Mouse (Mus musculus) skeletal muscle tissue, postnatal 0 days (tissue): ENCODE results near the gene A730061H03Rik. TPM values are rescaled to one million over a fixed set of nuclear protein-coding genes. Genes with fewer than 3 reads are reported as not detected.

Experiments used
- polyA plus RNA-seq: library from polyadenylated mRNA; unstranded; fragments of >200 nt; fragmentation: Nextera tagmentation; extraction: Ambion mirVana; gene quantifications from 2 replicates; pipeline ENCODE4 v1.2.1, GENCODE M21; 2015

Gene A730061H03Rik
- 1.2 and 1.5 TPM in 2 replicates for polyA plus RNA-seq

DNA sequence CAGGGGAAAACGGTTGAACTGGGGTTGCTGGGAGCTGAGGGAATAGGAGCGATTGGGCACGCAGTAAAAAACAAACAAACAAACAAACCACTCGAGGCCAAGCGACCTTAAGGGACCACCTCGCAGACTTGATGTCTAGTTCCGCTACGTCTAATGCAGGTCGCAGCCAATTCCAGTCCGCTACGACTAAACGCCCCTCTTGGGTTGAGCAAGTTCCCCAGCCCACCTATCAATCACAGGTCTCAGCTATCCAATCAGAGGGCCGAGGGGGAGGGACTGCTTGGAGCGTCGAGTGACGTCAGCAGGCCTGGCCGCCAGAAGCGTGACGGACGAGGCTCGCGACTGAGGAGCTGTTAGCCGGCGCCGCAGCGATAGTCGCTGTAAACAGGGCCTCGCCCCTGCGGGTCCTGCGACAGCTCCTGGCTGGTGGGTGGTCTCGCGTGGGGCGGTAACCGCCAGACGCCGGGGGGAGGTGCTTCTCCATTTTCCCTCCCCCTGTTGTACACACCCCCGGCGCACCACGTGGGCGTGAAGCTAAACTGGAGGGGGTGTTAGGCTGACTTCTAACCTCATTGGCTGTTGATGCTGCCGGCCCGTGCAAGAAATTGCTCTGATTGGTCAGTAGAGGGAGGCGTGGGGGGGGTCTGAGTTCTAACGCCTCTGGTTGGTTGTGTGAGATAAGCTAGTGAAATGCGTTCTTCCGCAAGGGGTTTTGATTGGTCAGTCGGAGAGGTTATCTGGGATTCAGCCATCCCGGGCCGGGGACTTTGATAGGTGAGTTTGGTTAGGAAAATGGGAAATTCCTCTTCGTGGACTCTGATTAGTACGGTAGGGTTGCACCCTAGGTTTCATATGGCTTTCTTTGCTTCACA lies at the start of gene A730061H03Rik:
Gene A730061H03Rik (minus strand): TSS at position 205 of the 872 bp plus-strand sequence.

GRCm38 (mm10) chr14:55603271-55603632 lies 43.0 kb upstream of the A730061H03Rik start, which contains the start of gene Irf9:
Gene Irf9 (plus strand): TSS chr14:55603571.

DNA sequence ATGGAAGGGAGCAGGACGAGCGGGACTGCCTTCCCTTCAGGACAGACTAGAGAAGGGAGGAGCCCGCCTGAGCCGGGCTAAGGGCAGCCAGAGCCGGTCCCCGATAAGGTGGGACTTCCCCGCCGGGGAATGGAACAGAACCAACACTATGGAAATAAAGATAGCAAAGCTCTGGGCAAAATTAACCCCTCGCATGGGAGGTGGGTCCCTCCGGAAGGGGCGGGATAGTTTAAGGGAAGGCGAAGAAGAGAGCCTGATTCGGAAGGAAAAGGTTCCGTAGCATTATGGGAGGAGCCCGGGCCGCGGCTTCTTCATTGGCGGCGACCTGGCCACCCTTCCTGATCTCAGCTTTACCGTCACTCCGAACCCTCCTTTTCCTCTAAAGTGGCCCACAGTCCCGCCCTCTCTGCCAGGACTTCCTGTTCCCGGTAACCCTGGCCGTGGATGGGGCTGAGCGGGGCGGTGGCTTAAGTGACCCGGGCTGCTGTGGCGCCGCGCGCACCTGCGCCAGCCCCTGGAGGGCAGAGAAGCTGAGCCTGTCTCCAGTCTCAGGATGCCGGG lies 31.2 kb upstream of the A730061H03Rik start, which contains the start of gene Rnf31:
Gene Rnf31 (plus strand): TSS at position 378 of the 561 bp plus-strand sequence.

DNA sequence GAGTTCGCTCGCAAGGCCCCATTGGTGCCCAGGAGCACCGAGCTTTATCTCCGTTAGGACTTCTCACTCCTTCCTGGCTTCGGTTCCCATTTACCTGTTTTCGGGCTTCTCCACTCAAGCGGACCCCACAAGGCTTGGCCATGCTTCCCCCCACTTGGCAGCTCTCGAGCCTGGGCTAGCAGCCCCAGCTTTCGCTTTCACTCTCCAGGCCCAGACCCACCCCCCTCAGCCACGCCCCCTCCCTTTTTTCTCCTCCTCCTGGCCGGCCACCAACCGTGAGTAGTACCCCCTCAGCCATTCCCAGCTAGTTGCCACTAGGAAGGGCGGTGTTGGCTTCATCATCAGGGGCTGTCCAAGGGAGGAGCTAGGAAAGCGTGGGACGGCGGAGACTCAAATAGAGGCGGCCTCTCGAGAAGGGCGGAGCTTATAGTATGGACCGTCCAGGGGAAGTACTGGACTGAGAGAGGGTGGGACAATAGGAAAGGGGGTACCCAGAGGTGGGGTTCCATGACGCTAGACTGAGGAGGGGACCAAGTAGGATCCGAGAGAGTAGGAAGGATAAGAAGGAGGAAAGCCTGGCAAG lies 30.6 kb upstream of the A730061H03Rik start, which contains the start of gene Psme2:
Gene Psme2 (minus strand): TSS at position 366 of the 583 bp plus-strand sequence.

GRCm38 (mm10) chr14:55584702-55585565 lies 24.7 kb upstream of the A730061H03Rik start, which contains the start of gene Emc9:
Gene Emc9 (minus strand): TSS chr14:55585302.

GRCm38 (mm10) chr14:55577871-55578667 lies 17.9 kb upstream of the A730061H03Rik start, which contains the start of gene Psme1:
Gene Psme1 (plus strand): TSS chr14:55578123.

DNA sequence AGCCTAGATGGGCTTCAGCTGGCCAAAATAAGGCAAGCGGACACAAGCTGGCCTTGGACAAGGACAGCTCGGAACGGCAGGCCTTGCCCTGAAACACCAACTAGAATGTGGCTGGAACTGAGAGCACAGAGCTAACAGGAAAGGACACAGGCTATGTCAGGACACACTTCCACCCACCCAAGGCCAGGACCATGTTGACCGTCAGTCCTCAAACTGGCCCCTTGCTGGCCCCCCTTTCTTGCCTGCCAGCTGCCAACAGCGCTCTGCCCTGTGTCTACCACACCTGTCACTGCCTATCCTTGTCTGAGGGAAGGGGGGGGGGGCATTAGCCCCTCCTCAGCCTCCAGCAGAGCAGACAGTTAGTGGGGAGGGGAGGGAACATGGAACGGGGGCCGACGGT lies 15.1 kb upstream of the A730061H03Rik start, which contains the start of gene Fitm1:
Gene Fitm1 (plus strand): TSS at position 316 of the 400 bp plus-strand sequence.

GRCm38 (mm10) chr14:55559799-55560201 lies 406 bp downstream of the A730061H03Rik start, which contains the start of gene Dcaf11:
Gene Dcaf11 (plus strand): TSS chr14:55560006.

GRCm38 (mm10) chr14:55540067-55540786 lies 20.0 kb downstream of the A730061H03Rik start, which contains the start of gene Pck2:
Gene Pck2 (plus strand): TSS chr14:55540266.

DNA sequence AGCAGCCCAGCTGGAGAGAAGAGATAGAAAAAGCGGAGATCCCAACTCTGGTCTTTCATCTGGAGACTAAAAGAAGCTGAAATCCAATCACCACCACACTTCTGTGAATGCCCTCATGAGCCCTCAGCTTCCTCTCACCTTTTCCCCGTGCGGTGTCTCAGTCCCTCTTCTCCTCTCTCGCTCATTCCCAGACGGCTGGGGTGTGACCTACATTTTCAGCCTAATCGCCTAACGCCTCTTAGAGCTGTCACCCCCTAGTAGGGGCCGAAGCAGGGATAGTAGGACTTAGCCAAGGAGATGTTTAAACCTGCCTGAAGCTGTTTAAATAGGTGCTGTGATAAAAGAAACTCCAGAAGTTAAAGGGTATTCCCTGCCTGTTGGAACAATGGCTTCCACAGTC lies 35.4 kb downstream of the A730061H03Rik start, which contains the start of gene Nrl:
Gene Nrl (minus strand): TSS at position 197 of the 400 bp plus-strand sequence.

GRCm38 (mm10) chr14:55510125-55510731 lies 50.0 kb downstream of the A730061H03Rik start, which contains the start of gene Cpne6:
Gene Cpne6 (plus strand): TSS chr14:55510445.

Other genes with a start within 250 kb of the A730061H03Rik start
- gene Dhrs4, start 81.6 kb downstream of the A730061H03Rik start, polyA plus RNA-seq = 21.7 and 34.9 TPM in 2 replicates
- 0.44 and 0.66 TPM in 2 replicates for gene Carmil3, start 69.8 kb downstream of the A730061H03Rik start, polyA plus RNA-seq
- gene Cpne6, start 50.0 kb downstream of the A730061H03Rik start, polyA plus RNA-seq = not detected in 2 replicates
- not detected in 2 replicates for gene Nrl, start 35.4 kb downstream of the A730061H03Rik start, polyA plus RNA-seq
- 15.8 and 17.4 TPM in 2 replicates for gene Pck2, start 20.1 kb downstream of the A730061H03Rik start, polyA plus RNA-seq
- 45.2 and 45.3 TPM in 2 replicates for gene Dcaf11, start 400 bp downstream of the A730061H03Rik start, polyA plus RNA-seq
- 342 and 394 TPM in 2 replicates for gene Fitm1, start 15.2 kb upstream of the A730061H03Rik start, polyA plus RNA-seq
- 88.6 and 106 TPM in 2 replicates for gene Psme1, start 17.7 kb upstream of the A730061H03Rik start, polyA plus RNA-seq
- gene Emc9, start 24.9 kb upstream of the A730061H03Rik start, polyA plus RNA-seq = 63.2 and 67.4 TPM in 2 replicates
- 186 and 262 TPM in 2 replicates for gene Psme2, start 30.7 kb upstream of the A730061H03Rik start, polyA plus RNA-seq
- gene Rnf31, start 31.3 kb upstream of the A730061H03Rik start, polyA plus RNA-seq = 10.3 and 13.4 TPM in 2 replicates
- 11.4 and 12.2 TPM in 2 replicates for gene Irf9, start 43.2 kb upstream of the A730061H03Rik start, polyA plus RNA-seq
- gene Rec8, start 57.6 kb upstream of the A730061H03Rik start, polyA plus RNA-seq = 1.8 and 1.9 TPM in 2 replicates
- gene Ipo4, start 75.6 kb upstream of the A730061H03Rik start, polyA plus RNA-seq = 52.7 and 61.0 TPM in 2 replicates
- 1.3 and 2.0 TPM in 2 replicates for gene Gm49378, start 77.5 kb upstream of the A730061H03Rik start, polyA plus RNA-seq
- 48.0 and 52.2 TPM in 2 replicates for gene Tm9sf1, start 83.4 kb upstream of the A730061H03Rik start, polyA plus RNA-seq
- 0.24 and 0.32 TPM in 2 replicates for gene Tssk4, start 89.8 kb upstream of the A730061H03Rik start, polyA plus RNA-seq
- gene Mdp1, start 100.1 kb upstream of the A730061H03Rik start, polyA plus RNA-seq = 29.8 and 35.3 TPM in 2 replicates
- 15.1 and 16.5 TPM in 2 replicates for gene Gmpr2, start 111.5 kb upstream of the A730061H03Rik start, polyA plus RNA-seq
- 356 and 376 TPM in 2 replicates for gene Nedd8, start 111.7 kb upstream of the A730061H03Rik start, polyA plus RNA-seq
- gene Tinf2, start 121.4 kb upstream of the A730061H03Rik start, polyA plus RNA-seq = 14.2 and 15.0 TPM in 2 replicates
- 0.35 and 1.9 TPM in 2 replicates for gene Tgm1, start 153.5 kb upstream of the A730061H03Rik start, polyA plus RNA-seq
- gene Rabggta, start 161.9 kb upstream of the A730061H03Rik start, polyA plus RNA-seq = 12.8 and 13.3 TPM in 2 replicates
- gene Dhrs1, start 185.3 kb upstream of the A730061H03Rik start, polyA plus RNA-seq = 41.5 and 50.2 TPM in 2 replicates
- 14.6 and 17.5 TPM in 2 replicates for gene Nop9, start 185.3 kb upstream of the A730061H03Rik start, polyA plus RNA-seq
- 0.11 and 0.12 TPM in 2 replicates for gene Cideb, start 198.1 kb upstream of the A730061H03Rik start, polyA plus RNA-seq
- 0.23 and 0.41 TPM in 2 replicates for gene Ltb4r2, start 201.0 kb upstream of the A730061H03Rik start, polyA plus RNA-seq
- gene Ltb4r1, start 205.6 kb upstream of the A730061H03Rik start, polyA plus RNA-seq = 0.21 and 0.61 TPM in 2 replicates
- 5.0 and 5.7 TPM in 2 replicates for gene Adcy4, start 223.7 kb upstream of the A730061H03Rik start, polyA plus RNA-seq
- gene Ripk3, start 228.5 kb upstream of the A730061H03Rik start, polyA plus RNA-seq = 6.7 and 11.8 TPM in 2 replicates